Mouse (Mus musculus) liver, postnatal 0 days (tissue): ENCODE results near the gene Wdr5b.

Experiments used
- CTCF ChIP-seq: sonication (generic); IDR thresholded peaks from 2 replicates; pipeline ENCODE4 v1.5.1; 2016; ENCODE audit warnings: antibody characterized with exemption, low read depth
- EP300 ChIP-seq: IDR thresholded peaks from 2 replicates; pipeline ENCODE4 v1.6.1; 2016; ENCODE audit warnings: antibody characterized with exemption, low read depth, mild to moderate bottlenecking

GRCm38 (mm10) chr16:36053524-36054275 is 12.7 kb downstream of the Wdr5b start:
- no peak for TF ChIP-seq CTCF
- no peak for TF ChIP-seq EP300
